Mouse (Mus musculus) heart, postnatal 0 days (tissue): ENCODE data around the gene Tmbim7. TPM values are rescaled to one million over a fixed set of nuclear protein-coding genes. Genes with fewer than 3 reads are reported as not detected.
"Not testable (repeated sequence)": the region's sequence is repeated elsewhere in the genome, so short reads cannot be mapped to it uniquely, and the experiment has no call there.

Experiments
- ATAC-seq: fragments of 200-750 bp; cut with Nextera tagmentation; 2 replicates; pipeline ENCODE4 v1.8.0; 2017; ENCODE audit warnings: low read depth, moderate number of reproducible peaks, moderate library complexity; ENCODE audit not compliant: insufficient read depth
- DNase-seq: peaks from one replicate; pipeline ENCODE4 v3.0.0-alpha.2; 2016; ENCODE audit warnings: low spot score
- H3K27ac ChIP-seq: fragments of 300-500 bp; sonication (generic); 2 replicates; pipeline ENCODE4 v1.5.1; 2014; ENCODE audit warnings: low read depth, mild to moderate bottlenecking
- H3K27me3 ChIP-seq: fragments of 300-500 bp; sonication (generic); 2 replicates; pipeline ENCODE4 v1.6.1; 2014; ENCODE audit warnings: low read length, mixed read lengths; ENCODE audit not compliant: control insufficient read depth, insufficient read depth
- H3K36me3 ChIP-seq: fragments of 300-500 bp; sonication (generic); replicated peaks from 2 replicates; pipeline ENCODE4 v1.6.1; 2014; ENCODE audit warnings: low read length, mixed read lengths; ENCODE audit not compliant: control insufficient read depth, insufficient read depth
- H3K4me1 ChIP-seq: fragments of 300-500 bp; sonication (generic); 2 replicates; pipeline ENCODE4 v1.6.1; 2014; ENCODE audit warnings: antibody characterized with exemption; ENCODE audit not compliant: control insufficient read depth, insufficient read depth
- H3K4me2 ChIP-seq: fragments of 300-500 bp; sonication (generic); 2 replicates; pipeline ENCODE4 v1.6.1; 2014; ENCODE audit warnings: low read depth, mild to moderate bottlenecking, low read length, moderate library complexity
- H3K4me3 ChIP-seq: fragments of 300-500 bp; sonication (generic); 2 replicates; pipeline ENCODE4 v1.5.1; 2014; ENCODE audit warnings: low read depth, low read length
- H3K9ac ChIP-seq: fragments of 300-500 bp; sonication (generic); replicated peaks from 2 replicates; pipeline ENCODE4 v1.6.1; 2014; ENCODE audit warnings: low read depth, low read length, mixed read lengths
- H3K9me3 ChIP-seq: fragments of 300-500 bp; sonication (generic); replicated peaks from 2 replicates; pipeline ENCODE4 v1.6.1; 2016; ENCODE audit warnings: low read length; ENCODE audit not compliant: control insufficient read depth
- CTCF ChIP-seq: IDR thresholded peaks from 2 replicates; pipeline ENCODE4 v1.5.1; 2016; ENCODE audit warnings: antibody characterized with exemption, control low read depth, low read depth
- EP300 ChIP-seq: IDR thresholded peaks from 2 replicates; pipeline ENCODE4 v1.6.1; 2016; ENCODE audit warnings: antibody characterized with exemption, low read depth
- WGBS: fragments of 180-500 bp; shearing (Covaris S2); extraction: QIAGEN DNeasy Blood & Tissue Kit; methylation state at CpG from one replicate; pipeline ENCODE4 v1.1.7; 2014; 5-methylcytosine and 5-hydroxymethylcytosine counted together
- polyA plus RNA-seq: library from polyadenylated mRNA; unstranded; fragments of >200 nt; fragmentation: Nextera tagmentation; extraction: Ambion mirVana; gene quantifications from 2 replicates; pipeline ENCODE4 v1.2.1, GENCODE M21; 2015
- total RNA-seq: library from RNA; depleted of rRNA; stranded (reverse); fragments of >200 nt; gene quantifications from 2 replicates; pipeline ENCODE4 v1.2.3, GENCODE M21; 2014; ENCODE audit warnings: low replicate concordance; rRNA removed

Gene Tmbim7
- total RNA-seq (not detected in 2 replicates), polyA plus RNA-seq (not detected in 2 replicates)

- no peak for ATAC-seq
- WGBS = 73% methylated on average over 6 of the region's 6 CpGs
- no peak within 1 kb of the TSS for H3K27ac ChIP-seq
Observed at GRCm38 (mm10) chr5:3650881-3651280, at the start of gene Tmbim7. Gene Tmbim7 (plus strand): TSS chr5:3651181.

GRCm38 (mm10) chr5:3607114-3607513 is 43.9 kb upstream of the Tmbim7 start:
- Histone ChIP-seq H3K27me3 (no peaks in the 10 kb centered on the region), H3K4me1 (no peaks in the 10 kb centered on the region), H3K27ac (no peak overlapping the region), H3K4me3 (no peak overlapping the region), H3K9ac (no peak overlapping the region), H3K4me2 (no peak overlapping the region), H3K36me3 (peaks cover 47% of the 10 kb centered on the region), H3K9me3 (no peaks in the 10 kb centered on the region)
- ATAC-seq = no peak
- WGBS = 92% methylated on average over 9 of the region's 9 CpGs
- TF ChIP-seq EP300 = no peak
- TF ChIP-seq CTCF = no peak
- DNase-seq = no peak

More at GRCm38 (mm10) chr5:3650881-3651280, at the start of gene Tmbim7:
- no peak within 1 kb of the TSS for H3K9ac ChIP-seq
- H3K9me3 ChIP-seq = no peaks in the 10 kb centered on the region
- DNase-seq = no peak
- TF ChIP-seq EP300 (no peak), CTCF (no peak)
- no peak within 1 kb of the TSS for H3K4me3 ChIP-seq
- H3K36me3 ChIP-seq = no peaks in the 10 kb centered on the region
- H3K27me3 ChIP-seq = no peaks in the 10 kb centered on the region
- H3K4me1 ChIP-seq = 0 out of 2 replicates have a peak, but pooled peaks cover 6% of the 10 kb centered on the region
- no peak within 1 kb of the TSS for H3K4me2 ChIP-seq

GRCm38 (mm10) chr5:3609241-3609640 is 41.7 kb upstream of the Tmbim7 start:
- peaks cover 55% of the 10 kb centered on the region for H3K36me3 ChIP-seq
- no peak for ATAC-seq
- 95% methylated on average over 7 of the region's 7 CpGs for WGBS

GRCm38 (mm10) chr5:3611835-3612234 is 39.1 kb upstream of the Tmbim7 start:
- H3K4me3 ChIP-seq, H3K4me2 ChIP-seq, H3K27ac ChIP-seq, H3K4me1 ChIP-seq, H3K9ac ChIP-seq, ATAC-seq, DNase-seq, H3K9me3 ChIP-seq, H3K27me3 ChIP-seq: not testable (repeated sequence)
- H3K36me3 ChIP-seq = peaks cover 54% of the 10 kb centered on the region
- WGBS = 91% methylated on average over 2 of the region's 2 CpGs

More at GRCm38 (mm10) chr5:3609241-3609640, 41.7 kb upstream of the Tmbim7 start:
- Histone ChIP-seq H3K27me3 (no peaks in the 10 kb centered on the region), H3K4me3 (no peak overlapping the region), H3K9ac (no peak overlapping the region), H3K9me3 (no peaks in the 10 kb centered on the region), H3K27ac (no peak overlapping the region), H3K4me2 (no peak overlapping the region), H3K4me1 (no peaks in the 10 kb centered on the region)
- no peak for DNase-seq
- no peak for TF ChIP-seq CTCF
- no peak for TF ChIP-seq EP300

- no peaks in the 10 kb centered on the region for H3K4me1 ChIP-seq
- peaks cover 58% of the 10 kb centered on the region for H3K36me3 ChIP-seq
- no peak overlapping the region for H3K27ac ChIP-seq
- no peak overlapping the region for H3K4me2 ChIP-seq
- H3K9me3 ChIP-seq = no peaks in the 10 kb centered on the region
- TF ChIP-seq CTCF (no peak), EP300 (no peak)
- DNase-seq (no peak), ATAC-seq (no peak)
- no peaks in the 10 kb centered on the region for H3K27me3 ChIP-seq
- H3K9ac ChIP-seq = no peak overlapping the region
- H3K4me3 ChIP-seq = no peak overlapping the region
- 88% methylated on average over 7 of the region's 7 CpGs for WGBS
Observed at GRCm38 (mm10) chr5:3620486-3620885, 30.5 kb upstream of the Tmbim7 start.

GRCm38 (mm10) chr5:3630055-3630454 is 20.9 kb upstream of the Tmbim7 start:
- no peaks in the 10 kb centered on the region for H3K4me1 ChIP-seq
- no peak overlapping the region for H3K9ac ChIP-seq
- no peak overlapping the region for H3K4me3 ChIP-seq
- ATAC-seq = no peak
- TF ChIP-seq EP300 = no peak
- no peak for TF ChIP-seq CTCF
- no peak overlapping the region for H3K27ac ChIP-seq
- H3K36me3 ChIP-seq = peaks cover 56% of the 10 kb centered on the region
- H3K27me3 ChIP-seq = no peaks in the 10 kb centered on the region
- WGBS = 89% methylated on average over 5 of the region's 5 CpGs
- DNase-seq = no peak
- no peak overlapping the region for H3K4me2 ChIP-seq
- H3K9me3 ChIP-seq = no peaks in the 10 kb centered on the region
